Mouse (Mus musculus) heart, adult 18-20 months (tissue): ENCODE results near the gene Atp6v1f. TPM values are rescaled to one million over a fixed set of nuclear protein-coding genes. Genes with fewer than 3 reads are reported as not detected.

Experiments used
- DNase-seq, 2 experiments: peaks; one replicate each; pipeline ENCODE4 v3.0.0; 2021 to 2022; ENCODE audit warnings: mixed read lengths in 1 of 2
- long read RNA-seq, 2 experiments: library from polyadenylated mRNA; stranded (forward); transcript quantifications; one replicate each; pipeline ENCODE4 v2.0.0; 2021
- total RNA-seq, 2 experiments: library from RNA; stranded (reverse); gene quantifications; 2 replicates each; pipeline ENCODE4 v1.2.3; 2021

Gene Atp6v1f
- total RNA-seq: 100 to 1,000 TPM; 111 to 118 TPM
- long read RNA-seq, experiment 1, transcript Atp6v1f-201 (2 exons, 703 nt): major isoform, 137 of 144 reads
- long read RNA-seq, experiment 1, partial matches to known transcripts: 3 of 144 reads
- long read RNA-seq, experiment 1, other reads (novel, unspliced or antisense): 3 of 144 reads
- long read RNA-seq, experiment 2, transcript Atp6v1f-201 (2 exons, 703 nt): major isoform, 92 of 93 reads
- long read RNA-seq, experiment 2, partial matches to known transcripts: 1 of 93 reads
- long read RNA-seq, experiment 2, other reads (novel, unspliced or antisense): 0 of 93 reads

GRCm38 (mm10) chr6:29467583-29468354 is at the start of gene Atp6v1f:
TSS of gene Atp6v1f (plus strand) at chr6:29467718.
- peak; percentile 93 to 95 for DNase-seq

DNA sequence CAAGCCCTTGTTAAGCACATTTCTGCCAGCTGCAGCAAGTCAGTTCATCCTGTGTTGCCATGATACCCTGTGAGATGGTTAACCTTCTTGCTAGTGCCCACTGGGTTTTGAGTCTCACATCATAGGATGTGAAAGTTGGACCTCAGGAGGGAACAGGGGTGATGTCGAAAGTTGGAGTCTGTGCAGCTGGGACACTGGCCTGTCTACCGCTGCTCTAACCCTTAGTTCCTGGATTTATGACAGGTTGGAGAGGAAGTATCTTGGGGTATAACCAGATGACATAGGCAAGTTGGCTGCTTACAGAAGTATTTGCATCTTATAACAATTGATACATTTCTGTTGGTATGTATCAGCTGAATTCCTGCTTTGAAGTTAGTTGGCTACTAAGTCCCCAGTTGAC is 46.9 kb upstream of the Atp6v1f start:
- no peak for DNase-seq

GRCm38 (mm10) chr6:29425118-29425517 is 42.4 kb upstream of the Atp6v1f start:
- DNase-seq: no peak

DNA sequence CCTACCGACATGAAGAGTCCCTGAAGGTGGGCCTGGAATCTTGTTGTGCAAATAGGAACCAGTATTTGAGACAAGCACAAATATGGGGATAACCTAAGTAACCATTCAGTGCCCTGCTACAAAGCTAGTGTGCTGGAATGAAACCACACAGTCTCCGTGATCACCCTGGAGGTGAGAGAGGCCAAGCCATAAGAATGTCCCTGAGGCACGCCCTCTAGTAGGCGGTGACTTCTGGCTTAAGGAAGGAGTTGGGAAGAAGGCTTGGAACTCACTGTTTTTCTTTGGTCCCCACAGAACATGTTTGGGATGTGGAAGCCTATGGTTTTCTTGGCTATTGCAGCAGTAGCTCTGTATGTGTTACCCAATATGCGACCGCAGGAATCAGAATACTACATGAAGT is 41.2 kb upstream of the Atp6v1f start:
- no peak for DNase-seq

DNA sequence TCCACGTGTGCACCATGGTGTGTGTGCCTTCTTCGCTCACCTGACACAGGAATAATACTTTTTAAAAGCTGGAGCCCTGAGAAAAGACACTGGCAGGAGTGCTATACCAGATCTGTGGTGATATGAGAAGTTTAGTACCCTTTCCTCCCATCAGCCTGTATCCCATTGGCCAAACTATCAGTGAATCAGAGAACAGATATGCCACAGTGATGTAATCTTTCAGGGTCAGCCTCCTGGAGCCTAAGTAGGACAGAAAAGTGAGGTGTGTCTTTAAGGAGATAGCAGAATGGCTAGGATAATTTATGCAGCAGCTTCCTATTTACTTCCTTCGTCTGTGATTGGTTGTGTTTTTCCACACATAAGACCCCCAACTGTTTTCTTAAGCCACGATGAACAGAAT is 39.3 kb upstream of the Atp6v1f start:
- no peak for DNase-seq

- DNase-seq: peak; percentile 32 to 38
Measured at GRCm38 (mm10) chr6:29430681-29431420, 36.7 kb upstream of the Atp6v1f start.

DNA sequence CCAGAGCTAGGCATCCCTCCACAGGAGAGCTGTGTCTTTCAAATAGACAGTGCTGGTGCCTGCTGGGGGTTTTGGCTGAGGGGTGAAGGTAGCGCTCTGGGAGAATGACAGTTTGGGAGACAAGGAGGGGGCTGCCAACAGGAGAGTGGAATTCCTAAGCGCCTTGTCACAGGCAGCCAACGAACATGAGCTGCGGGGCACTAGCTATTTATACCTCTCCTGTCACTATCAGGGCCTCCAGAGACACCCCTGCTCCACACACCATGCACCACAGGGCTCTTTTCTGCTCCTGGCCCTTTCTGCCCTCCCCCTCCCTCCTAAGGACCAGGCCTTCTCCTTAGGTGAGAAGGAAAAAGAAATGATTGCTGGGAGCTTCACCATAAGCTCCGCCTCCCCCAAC is 36.0 kb upstream of the Atp6v1f start:
- DNase-seq: peak; percentile 60 to 78

DNA sequence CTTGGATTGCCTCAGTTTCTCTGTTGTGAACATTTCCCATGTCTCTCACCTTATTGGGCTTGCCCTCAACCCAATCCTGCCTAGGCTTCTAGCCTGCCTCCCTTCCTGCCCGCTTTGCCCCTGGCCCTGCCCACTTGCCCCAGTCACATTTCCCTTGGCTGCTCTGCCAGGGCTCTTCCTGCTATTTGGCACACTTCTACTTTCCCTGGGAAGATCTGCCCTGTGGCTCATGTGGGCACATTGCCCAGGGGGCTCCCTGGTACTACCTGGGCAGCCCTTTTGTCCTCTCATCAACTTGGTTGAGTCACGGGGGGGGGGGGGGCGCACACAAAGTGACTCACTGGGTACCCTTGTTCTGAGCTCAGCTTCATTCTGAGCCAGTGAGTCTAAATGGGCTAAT is 35.4 kb upstream of the Atp6v1f start:
- peak; percentile 59 to 60 for DNase-seq

GRCm38 (mm10) chr6:29432676-29433037 is 34.9 kb upstream of the Atp6v1f start:
- no peak for DNase-seq

DNA sequence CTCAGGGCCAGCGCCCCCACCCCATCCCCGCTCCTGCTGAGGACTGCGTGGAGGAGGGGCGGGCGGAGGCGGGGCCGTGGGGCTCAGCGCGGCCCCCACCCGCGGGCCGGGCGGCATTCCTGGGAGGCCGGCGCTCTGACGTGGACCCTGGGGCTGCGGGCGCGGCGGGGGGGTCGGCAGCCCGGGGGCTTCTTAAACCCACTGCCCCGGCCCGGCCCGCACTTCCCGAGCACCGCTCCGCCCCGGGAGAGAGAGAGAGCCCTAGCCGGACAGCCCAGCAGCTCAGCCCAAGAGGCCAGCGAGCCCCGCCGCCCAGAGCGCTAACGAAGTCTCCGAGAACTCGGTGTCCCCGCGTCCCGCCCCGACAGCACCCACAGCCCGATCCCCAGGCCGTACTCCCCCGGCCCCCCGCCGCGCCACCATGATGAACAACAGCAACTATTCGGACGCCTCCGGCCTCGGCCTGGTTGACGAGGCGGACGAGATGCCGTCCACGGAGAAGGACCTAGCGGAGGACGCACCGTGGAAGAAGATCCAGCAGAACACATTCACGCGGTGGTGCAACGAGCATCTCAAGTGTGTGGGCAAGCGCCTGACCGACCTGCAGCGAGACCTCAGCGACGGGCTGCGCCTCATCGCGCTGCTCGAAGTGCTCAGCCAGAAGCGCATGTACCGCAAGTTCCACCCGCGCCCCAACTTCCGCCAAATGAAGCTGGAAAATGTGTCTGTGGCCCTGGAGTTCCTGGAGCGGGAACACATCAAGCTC is 34.3 kb upstream of the Atp6v1f start, which contains the start of gene Flnc:
TSS of gene Flnc (plus strand) at position 219 of the 766 bp plus-strand sequence.
- DNase-seq: peak; percentile 65 to 74

DNA sequence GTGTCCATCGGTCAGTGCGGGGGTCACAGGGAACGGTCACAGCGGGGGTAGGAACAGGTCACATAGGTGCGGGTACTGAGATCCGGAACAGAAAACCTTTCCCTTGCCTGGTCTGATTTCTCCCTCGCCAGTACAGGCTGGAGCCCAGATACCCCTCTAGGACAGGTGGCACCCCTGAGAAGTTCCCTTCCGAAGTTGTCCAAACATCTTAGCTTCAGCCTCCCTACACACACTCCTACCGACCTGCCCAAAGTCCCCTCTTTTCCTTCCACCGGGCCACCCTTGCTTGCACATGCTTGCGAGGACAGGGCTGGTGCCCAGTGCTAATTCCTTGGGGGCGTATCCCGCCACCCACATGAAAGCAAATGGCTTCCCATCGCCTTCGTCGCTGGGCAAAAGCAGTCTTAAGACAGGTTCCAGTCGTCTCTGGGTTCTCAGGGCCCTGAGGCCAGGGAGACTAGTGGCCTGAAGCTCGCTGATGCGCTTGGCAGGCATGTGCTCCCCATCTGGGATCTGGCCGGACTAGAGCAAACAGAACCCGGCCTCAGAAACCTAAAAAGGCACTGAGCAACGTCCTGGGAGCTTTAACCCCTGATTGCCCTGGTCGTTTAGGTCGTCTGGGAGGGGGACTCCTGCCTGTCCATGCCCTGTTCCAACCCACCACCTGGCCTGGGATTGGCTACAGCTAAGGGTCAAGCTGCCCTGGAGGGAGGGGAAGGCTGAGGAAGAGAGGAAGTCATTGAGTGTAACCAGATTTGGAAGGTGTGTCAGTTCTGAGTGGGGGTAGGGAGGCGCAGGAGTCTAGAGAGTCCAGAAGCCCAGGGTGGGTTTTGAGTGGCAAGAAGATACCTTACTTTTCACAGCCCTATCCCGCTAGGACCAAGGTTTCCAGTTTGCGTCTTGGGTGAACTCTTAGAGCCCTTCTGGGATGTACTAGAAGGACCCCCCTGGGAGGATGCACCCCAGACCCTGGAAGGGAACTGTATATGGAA is 33.4 kb upstream of the Atp6v1f start:
- peak; percentile 79 to 86 for DNase-seq

- DNase-seq: peak; percentile 60 to 61
Measured at GRCm38 (mm10) chr6:29434911-29435691, 32.4 kb upstream of the Atp6v1f start.

DNA sequence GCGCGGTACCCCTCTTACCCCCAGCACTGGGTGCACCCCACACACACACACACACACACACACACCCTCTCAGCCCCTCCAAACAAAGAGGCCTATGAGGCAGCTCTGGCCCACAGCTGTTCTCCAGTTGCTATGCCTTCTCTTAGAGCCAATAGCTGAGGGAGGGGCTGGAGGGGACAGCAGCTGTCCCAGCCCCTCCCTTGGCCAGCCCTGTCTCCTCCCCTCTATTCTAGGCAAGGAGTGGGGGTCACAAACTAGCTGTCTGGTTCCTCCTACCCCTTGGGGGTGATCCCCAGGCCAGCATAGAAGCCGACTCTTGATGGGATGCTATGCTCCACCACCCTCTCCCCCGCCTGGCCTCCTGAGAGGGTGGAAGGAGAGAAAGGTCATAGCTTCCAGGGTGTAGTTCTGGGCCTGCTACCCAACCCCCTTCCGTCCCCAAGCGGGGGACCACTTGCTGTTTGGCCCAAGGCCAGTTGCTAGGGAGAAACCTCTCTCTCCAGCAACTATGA is 31.5 kb upstream of the Atp6v1f start:
- DNase-seq: peak; percentile 56 to 60

- peak; percentile 78 to 82 for DNase-seq
Measured at GRCm38 (mm10) chr6:29436461-29436934, 31.0 kb upstream of the Atp6v1f start.

DNA sequence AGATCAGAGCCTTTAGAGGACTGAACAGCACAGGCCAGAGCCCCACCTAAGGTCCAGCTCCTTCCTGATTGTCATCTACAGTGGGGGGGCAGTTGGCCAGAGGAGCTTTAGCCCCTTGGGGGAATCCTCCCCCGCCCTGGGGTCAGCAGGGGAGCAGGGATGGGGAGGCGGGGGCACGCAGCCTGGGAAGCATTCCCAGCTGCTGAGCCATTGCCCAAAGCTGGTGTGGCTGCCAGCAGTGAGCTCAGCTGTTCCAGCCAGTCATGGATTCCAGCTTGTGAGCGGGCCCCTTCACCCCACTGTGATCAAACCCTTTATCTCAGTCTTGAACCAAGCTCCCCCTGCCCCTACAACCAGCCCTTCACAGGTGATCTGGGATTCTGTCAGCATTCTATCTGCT is 28.3 kb upstream of the Atp6v1f start:
- peak; percentile 55 to 57 for DNase-seq

DNA sequence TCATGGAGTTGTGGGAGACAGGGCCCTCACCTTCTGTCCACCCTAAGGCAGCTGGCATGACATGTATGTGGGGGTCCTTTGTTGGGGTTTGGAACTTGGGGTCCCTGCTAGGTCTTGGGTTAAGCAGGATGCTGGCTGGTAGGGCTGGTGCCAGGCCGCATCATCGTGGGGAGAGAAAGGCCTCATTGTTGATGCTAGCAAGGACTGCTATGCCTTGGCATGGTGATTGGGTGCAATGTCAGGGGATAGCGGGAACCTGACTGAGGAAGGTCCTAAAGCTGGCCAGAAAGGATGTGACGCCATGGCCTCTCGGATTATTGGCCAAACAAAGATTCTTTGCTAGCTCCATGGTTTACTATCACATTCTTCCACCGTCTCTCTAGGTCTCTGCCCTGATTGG is 27.7 kb upstream of the Atp6v1f start:
- DNase-seq: no peak

DNA sequence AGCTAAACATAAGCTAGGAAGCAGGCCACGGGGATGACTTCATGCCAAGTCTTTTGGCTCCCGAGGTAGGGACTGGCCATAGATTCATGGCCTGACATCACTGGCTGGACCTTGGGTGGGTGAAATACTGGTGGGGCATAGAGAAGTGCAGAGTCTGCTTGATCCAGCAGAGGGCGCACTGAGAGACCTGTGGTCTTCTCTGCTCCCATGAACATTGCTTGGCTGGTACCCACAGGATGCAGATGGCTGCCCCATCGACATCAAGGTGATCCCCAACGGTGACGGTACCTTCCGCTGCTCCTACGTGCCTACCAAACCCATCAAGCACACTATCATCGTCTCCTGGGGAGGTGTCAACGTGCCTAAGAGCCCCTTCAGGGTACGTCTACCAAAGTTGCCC is 22.7 kb upstream of the Atp6v1f start:
- DNase-seq: peak; percentile 24 to 59

GRCm38 (mm10) chr6:29445354-29445753 is 22.2 kb upstream of the Atp6v1f start:
- DNase-seq: peak in 1 of 2 experiments; percentile 30

GRCm38 (mm10) chr6:29449858-29450257 is 17.7 kb upstream of the Atp6v1f start:
- no peak for DNase-seq

DNA sequence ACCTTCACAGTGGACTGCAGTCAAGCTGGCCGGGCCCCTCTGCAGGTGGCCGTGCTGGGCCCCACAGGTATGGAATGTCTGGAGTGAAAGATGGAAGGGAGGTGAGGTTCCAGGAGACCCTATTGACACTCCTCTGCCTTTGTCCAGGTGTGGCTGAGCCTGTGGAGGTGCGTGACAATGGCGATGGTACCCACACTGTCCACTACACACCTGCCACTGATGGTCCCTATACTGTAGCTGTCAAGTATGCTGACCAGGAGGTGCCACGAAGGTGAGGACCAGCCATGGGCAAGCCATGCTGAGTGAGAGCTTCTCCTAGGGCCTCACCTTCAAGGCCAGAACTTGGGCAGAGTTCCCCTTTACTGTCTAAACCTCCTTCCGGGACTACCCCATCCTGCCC is 16.9 kb upstream of the Atp6v1f start:
- no peak for DNase-seq
